Mouse (Mus musculus) erythroblast, embryonic 14.5 days (primary cell): ENCODE data around the gene Dtnb. TPM values are rescaled to one million over a fixed set of nuclear protein-coding genes. Genes with fewer than 3 reads are reported as not detected.

Source experiments
- H3K27me3 ChIP-seq: 2 replicates; pipeline ENCODE4 v1.6.1; 2012; ENCODE audit warnings: inconsistent platforms; ENCODE audit not compliant: control insufficient read depth
- H3K36me3 ChIP-seq: 2 replicates; pipeline ENCODE4 v1.6.1; 2012; ENCODE audit warnings: mild to moderate bottlenecking, inconsistent platforms; ENCODE audit not compliant: control insufficient read depth
- H3K4me1 ChIP-seq: 2 replicates; pipeline ENCODE4 v1.6.1; 2012; ENCODE audit warnings: inconsistent platforms; ENCODE audit not compliant: control insufficient read depth
- H3K4me3 ChIP-seq: replicated peaks from 2 replicates; pipeline ENCODE3; 2012; ENCODE audit warnings: moderate library complexity, mild to moderate bottlenecking, inconsistent platforms
- H3K9me3 ChIP-seq: 2 replicates; pipeline ENCODE4 v1.6.1; 2012; ENCODE audit warnings: low read length, inconsistent platforms, mixed read lengths; ENCODE audit not compliant: control insufficient read depth
- GATA1 ChIP-seq: IDR thresholded peaks from 2 replicates; pipeline ENCODE4 v1.6.1; 2012; ENCODE audit warnings: low read length, inconsistent platforms, mixed read lengths
- TAL1 ChIP-seq: IDR thresholded peaks from 3 replicates; pipeline ENCODE4 v1.6.1; 2012; ENCODE audit warnings: low read length, inconsistent platforms, mixed read lengths
- polyA plus RNA-seq: library from polyadenylated mRNA; stranded (reverse); fragments of >175 nt; gene quantifications from 2 replicates; pipeline ENCODE4 v1.2.3, GENCODE M21; 2012

Dtnb gene
- polyA plus RNA-seq, 1 experiment, result 33.4 TPM

GRCm38 (mm10) chr12:3692795-3693392 is 120.7 kb downstream of the Dtnb start:
- TF ChIP-seq TAL1 (no peak), GATA1 (no peak)
- Histone ChIP-seq H3K4me1 (peaks cover 19% of the 10 kb centered on the region), H3K27me3 (no peaks in the 10 kb centered on the region), H3K4me3 (no peak overlapping the region), H3K9me3 (no peaks in the 10 kb centered on the region), H3K36me3 (peaks cover 12% of the 10 kb centered on the region)

DNA sequence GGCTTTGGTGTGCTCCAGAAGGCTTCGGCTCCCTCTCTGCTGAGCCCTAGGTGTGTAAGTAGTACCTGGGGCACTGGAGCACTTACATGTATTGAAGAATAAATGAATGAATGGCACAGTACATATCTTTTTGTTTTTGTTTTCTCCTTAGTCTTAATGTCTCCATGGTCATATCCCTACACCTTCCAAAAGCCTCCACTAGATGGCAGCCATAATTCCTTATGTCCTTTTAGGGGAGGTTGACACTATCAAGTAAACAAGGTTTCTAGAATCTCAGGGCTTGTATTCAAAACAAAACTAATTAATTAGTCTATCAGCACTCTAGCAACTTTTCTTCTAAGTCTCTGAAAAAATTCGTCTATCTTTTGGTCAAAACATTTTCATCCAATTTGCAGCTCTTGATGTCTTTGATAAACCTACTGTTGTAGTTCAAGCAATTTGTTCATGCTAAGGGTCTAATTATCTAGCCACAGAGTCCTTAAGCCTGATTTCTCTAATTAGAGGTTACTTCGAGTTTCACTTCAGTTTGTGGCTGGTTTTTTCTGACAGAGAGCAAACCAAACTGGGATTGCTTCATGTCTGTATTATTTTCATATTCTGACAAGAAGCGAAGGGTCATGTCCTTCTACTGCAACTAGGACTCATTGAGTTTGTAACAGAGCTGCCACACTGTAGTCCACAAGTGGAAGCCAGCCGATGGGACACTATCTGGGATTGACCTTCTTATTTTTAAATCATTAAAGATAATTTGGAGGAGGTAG is 123.7 kb downstream of the Dtnb start:
- Histone ChIP-seq H3K36me3 (peaks cover 4% of the 10 kb centered on the region), H3K27me3 (no peaks in the 10 kb centered on the region), H3K9me3 (no peaks in the 10 kb centered on the region), H3K4me1 (peaks cover 19% of the 10 kb centered on the region), H3K4me3 (no peak overlapping the region)
- no peak for TF ChIP-seq TAL1
- no peak for TF ChIP-seq GATA1

DNA sequence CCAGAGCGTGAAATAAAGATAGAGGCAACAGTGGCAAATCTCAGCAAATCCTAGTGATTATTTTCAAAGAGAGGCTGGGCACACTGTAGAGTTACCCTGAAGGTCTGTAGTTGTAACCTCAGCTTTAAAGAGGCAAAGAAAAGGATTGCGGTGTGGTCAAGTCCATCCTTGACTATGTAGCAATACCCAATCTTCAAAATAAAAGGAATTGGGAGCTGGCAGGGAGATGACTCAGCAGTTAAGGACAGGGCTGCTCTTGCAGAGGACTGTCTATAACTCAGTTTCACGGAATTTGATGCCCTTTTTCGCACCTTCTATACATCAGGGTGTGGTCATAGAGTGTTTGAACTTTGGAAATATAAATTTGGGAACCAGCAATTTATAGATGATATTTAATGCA is 128.3 kb downstream of the Dtnb start:
- no peaks in the 10 kb centered on the region for H3K4me1 ChIP-seq
- no peaks in the 10 kb centered on the region for H3K9me3 ChIP-seq
- no peak overlapping the region for H3K4me3 ChIP-seq
- peaks cover 2% of the 10 kb centered on the region for H3K36me3 ChIP-seq
- no peak for TF ChIP-seq GATA1
- no peak for TF ChIP-seq TAL1
- H3K27me3 ChIP-seq, result no peaks in the 10 kb centered on the region

GRCm38 (mm10) chr12:3702903-3703302 is 130.7 kb downstream of the Dtnb start:
- TF ChIP-seq TAL1, result no peak
- TF ChIP-seq GATA1, result no peak
- Histone ChIP-seq H3K27me3 (no peaks in the 10 kb centered on the region), H3K36me3 (no peaks in the 10 kb centered on the region; the same call in 1 of the 2 replicates), H3K4me1 (no peaks in the 10 kb centered on the region), H3K9me3 (no peaks in the 10 kb centered on the region), H3K4me3 (no peak overlapping the region)

GRCm38 (mm10) chr12:3719151-3719721 is 147.1 kb downstream of the Dtnb start:
- H3K4me3 ChIP-seq, result no peak overlapping the region
- no peaks in the 10 kb centered on the region for H3K4me1 ChIP-seq
- TF ChIP-seq GATA1 (no peak), TAL1 (no peak)
- H3K27me3 ChIP-seq, result no peaks in the 10 kb centered on the region
- peaks cover 5% of the 10 kb centered on the region for H3K36me3 ChIP-seq
- no peaks in the 10 kb centered on the region for H3K9me3 ChIP-seq

- Histone ChIP-seq H3K4me1 (no peaks in the 10 kb centered on the region), H3K36me3 (peaks cover 5% of the 10 kb centered on the region), H3K27me3 (no peaks in the 10 kb centered on the region), H3K9me3 (no peaks in the 10 kb centered on the region), H3K4me3 (no peak overlapping the region)
- TF ChIP-seq TAL1, result no peak
- TF ChIP-seq GATA1, result no peak
Observed at GRCm38 (mm10) chr12:3720527-3720926, 148.3 kb downstream of the Dtnb start.

DNA sequence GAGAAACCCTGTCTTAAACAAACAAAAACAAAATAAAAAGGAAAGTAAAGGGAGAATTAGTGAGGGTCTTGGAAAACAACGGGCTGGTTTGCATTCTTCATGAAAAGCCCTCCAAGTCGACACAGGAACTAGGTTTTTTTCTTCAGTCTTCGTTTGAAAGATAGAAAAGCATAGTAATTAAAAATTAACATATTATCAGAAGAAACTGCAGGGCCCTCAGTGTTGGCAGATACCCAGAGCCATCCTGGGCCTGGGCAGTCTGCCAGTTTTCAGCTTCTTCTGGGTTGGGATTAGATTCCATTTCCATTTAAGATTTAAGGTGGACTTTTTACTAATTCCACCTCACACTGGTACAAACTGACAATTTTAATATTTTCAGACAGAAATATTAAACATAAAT is 151.6 kb downstream of the Dtnb start:
- Histone ChIP-seq H3K4me3 (no peak overlapping the region), H3K4me1 (no peaks in the 10 kb centered on the region), H3K9me3 (no peaks in the 10 kb centered on the region), H3K36me3 (peaks cover 5% of the 10 kb centered on the region), H3K27me3 (no peaks in the 10 kb centered on the region)
- TF ChIP-seq GATA1 (no peak), TAL1 (no peak)

DNA sequence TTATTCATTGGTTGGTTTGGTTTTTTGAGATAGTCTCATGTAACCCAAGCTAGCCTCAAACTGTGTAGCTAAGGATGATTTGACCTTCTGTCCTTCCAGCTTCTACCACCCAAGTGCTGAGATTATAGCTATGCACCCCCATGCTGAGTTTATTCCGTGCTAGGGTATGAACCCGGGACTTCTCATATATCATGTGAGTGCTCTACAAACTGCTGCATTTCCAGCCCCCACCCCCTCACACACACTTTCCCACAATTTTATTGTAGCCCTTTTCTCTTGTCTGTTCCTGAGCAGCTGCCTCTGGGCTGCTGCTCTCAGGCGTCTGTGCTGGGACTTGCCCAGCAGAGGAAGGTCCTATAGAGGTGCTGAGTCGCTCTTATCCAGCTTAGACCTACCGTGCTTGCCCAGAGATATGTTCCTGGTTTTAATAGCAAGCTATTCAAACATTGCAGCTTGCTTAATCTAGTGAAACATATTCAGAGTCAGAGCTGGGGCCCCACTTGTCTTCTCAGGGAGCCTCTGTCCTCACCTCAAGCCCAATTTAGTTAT is 152.7 kb downstream of the Dtnb start:
- H3K4me1 ChIP-seq, result no peaks in the 10 kb centered on the region
- TF ChIP-seq GATA1 (no peak), TAL1 (no peak)
- H3K9me3 ChIP-seq, result no peaks in the 10 kb centered on the region
- no peaks in the 10 kb centered on the region for H3K27me3 ChIP-seq
- no peak overlapping the region for H3K4me3 ChIP-seq
- peaks cover 5% of the 10 kb centered on the region for H3K36me3 ChIP-seq

DNA sequence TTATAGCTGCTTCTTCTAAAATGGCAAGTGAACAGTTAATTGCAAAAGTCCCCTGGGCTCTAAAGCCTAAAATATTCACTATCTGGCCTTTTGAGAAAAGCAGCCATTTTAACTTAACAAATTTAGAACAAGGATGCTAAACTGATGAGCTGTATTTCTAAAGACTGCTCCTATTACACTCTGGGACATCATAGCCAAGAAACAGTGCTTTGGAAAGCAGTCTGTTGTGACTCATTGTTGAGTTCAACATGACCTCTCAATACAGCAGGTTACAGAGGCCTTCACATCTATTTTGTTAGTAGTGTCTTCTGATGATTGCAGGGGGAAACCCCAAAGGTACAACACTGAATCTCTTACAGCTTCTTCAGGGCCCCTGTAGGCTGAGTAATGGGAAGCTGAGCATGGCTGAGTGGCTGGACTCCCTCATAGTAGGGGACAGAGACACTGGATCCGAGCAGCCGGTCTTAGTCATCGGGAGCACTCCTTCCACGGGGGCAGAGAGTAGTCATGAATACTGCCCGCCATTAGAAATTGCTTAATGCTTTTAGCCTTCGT is 157.4 kb downstream of the Dtnb start:
- Histone ChIP-seq H3K4me3 (no peak overlapping the region), H3K9me3 (no peaks in the 10 kb centered on the region), H3K27me3 (no peaks in the 10 kb centered on the region), H3K4me1 (no peaks in the 10 kb centered on the region), H3K36me3 (peaks cover 3% of the 10 kb centered on the region; the same call in 1 of the 2 replicates)
- TF ChIP-seq TAL1 (no peak), GATA1 (no peak)
